Comparison of ENCODE assay signal across 18 mouse cellular contexts in genomic region chr3:146340316-146341055, GRCm38 (mm10).
A peak's percentile ranks its signal among the peaks of the same experiment; 100 is the strongest.
DNase-seq lines count a peak whose midpoint lies in the region; ATAC-seq and TF ChIP-seq lines count a peak whose summit lies in the region.
"Had no signal": no experiment of that assay in that cellular context is flagged by ENCODE, and none has a peak within 500 bp of the region (broad histone marks: within the 10 kb centered on the region; RNA-seq: fewer than 3 reads in every experiment).

No protein-coding gene starts in this region.

- no peaks in the 10 kb centered on the region for H3K9me3 ChIP-seq in hindbrain, postnatal 0 days (ENCODE audit: low read length)
- no peaks in the 10 kb centered on the region for H3K9me3 ChIP-seq in hindbrain, embryonic 14.5 days (ENCODE audit: control insufficient read depth, low read length)
- no peaks in the 10 kb centered on the region for H3K9me3 ChIP-seq in midbrain, embryonic 11.5 days (ENCODE audit: control insufficient read depth, low read length)
- H3K9me3 ChIP-seq in midbrain, embryonic 13.5 days: no peaks in the 10 kb centered on the region
- H3K9me3 ChIP-seq in embryonic facial prominence, embryonic 12.5 days: no peaks in the 10 kb centered on the region
- H3K9me3 ChIP-seq: forebrain, embryonic 13.5 days; heart, embryonic 13.5 days had no signal

- DNase-seq in hindbrain, postnatal 0 days (ENCODE audit: low spot score): no peak
- no peak for DNase-seq in hindbrain, embryonic 14.5 days (ENCODE audit: low spot score)
- peak; percentile 75 for DNase-seq in midbrain, embryonic 11.5 days (ENCODE audit: low spot score, missing footprints)
- DNase-seq in retina, postnatal 1 day: no peak
- no peak for DNase-seq in spleen, postnatal 14 days (ENCODE audit: low spot score in 2 of 2)
- DNase-seq: adrenal gland, postnatal 10 days; cerebellum, adult 11-12 months; cerebellum, postnatal 36 days; heart, postnatal 36 days; lung, adult 2 months; right cerebral cortex, postnatal 14 days had no signal

- no peaks in the 10 kb centered on the region for H3K36me3 ChIP-seq in hindbrain, postnatal 0 days (ENCODE audit: insufficient read depth, low read length)
- H3K36me3 ChIP-seq in hindbrain, embryonic 14.5 days (replicated peaks; ENCODE audit: control insufficient read depth, insufficient read depth): no peaks in the 10 kb centered on the region
- no peaks in the 10 kb centered on the region for H3K36me3 ChIP-seq in midbrain, embryonic 11.5 days (ENCODE audit: control insufficient read depth, insufficient read depth, low read length)
- H3K36me3 ChIP-seq in midbrain, embryonic 13.5 days: no peaks in the 10 kb centered on the region
- H3K36me3 ChIP-seq in embryonic facial prominence, embryonic 12.5 days: no peaks in the 10 kb centered on the region
- H3K36me3 ChIP-seq: heart, embryonic 13.5 days had no signal

- peak; percentile 33 for TF ChIP-seq CTCF in hindbrain, postnatal 0 days (IDR thresholded peaks at IDR 0.05; ENCODE audit: low read depth)

- no peak for ATAC-seq in hindbrain, postnatal 0 days
- ATAC-seq in hindbrain, embryonic 14.5 days (ENCODE audit: low FRiP score): no peak
- ATAC-seq in midbrain, embryonic 11.5 days (ENCODE audit: low FRiP score): no peak
- no peak for ATAC-seq in midbrain, embryonic 13.5 days
- ATAC-seq in embryonic facial prominence, embryonic 12.5 days (ENCODE audit: insufficient number of reproducible peaks, insufficient read depth, low FRiP score, low TSS enrichment): no peak
- ATAC-seq in megakaryocyte progenitor cell, adult 5-6 weeks (replicated peaks; ENCODE audit: poor library complexity): peak; percentile 10; the same call in 1 of the 2 replicates
- ATAC-seq: forebrain, embryonic 13.5 days; midbrain, embryonic 16.5 days had no signal

- H3K27ac ChIP-seq in hindbrain, postnatal 0 days: no peak overlapping the region
- H3K27ac ChIP-seq in hindbrain, embryonic 14.5 days: no peak overlapping the region
- no peak overlapping the region for H3K27ac ChIP-seq in midbrain, embryonic 11.5 days (ENCODE audit: low read depth, low read length)
- H3K27ac ChIP-seq in midbrain, embryonic 13.5 days: no peak overlapping the region
- H3K27ac ChIP-seq in embryonic facial prominence, embryonic 12.5 days: 0 out of 2 replicates have a peak overlapping the region, but pooled peaks have one; percentile 2
- H3K27ac ChIP-seq: forebrain, embryonic 13.5 days; heart, embryonic 13.5 days; macrophage had no signal

- WGBS in hindbrain, postnatal 0 days: 78% methylated on average over 12 of the region's 12 CpGs
- 81% methylated on average over 12 of the region's 12 CpGs for WGBS in hindbrain, embryonic 14.5 days
- 84% methylated on average over 12 of the region's 12 CpGs for WGBS in midbrain, embryonic 11.5 days
- 88% methylated on average over 12 of the region's 12 CpGs for WGBS in midbrain, embryonic 13.5 days
- 45% methylated on average over 12 of the region's 12 CpGs for WGBS in embryonic facial prominence, embryonic 12.5 days

- peaks cover 12% of the 10 kb centered on the region for H3K4me1 ChIP-seq in hindbrain, postnatal 0 days (ENCODE audit: insufficient read depth, low read length)
- H3K4me1 ChIP-seq in hindbrain, embryonic 14.5 days (replicated peaks; ENCODE audit: control insufficient read depth, insufficient read depth, low read length): peaks cover 11% of the 10 kb centered on the region
- peaks cover 3% of the 10 kb centered on the region for H3K4me1 ChIP-seq in midbrain, embryonic 11.5 days (ENCODE audit: control insufficient read depth, insufficient read depth, low read length)
- peaks cover 32% of the 10 kb centered on the region for H3K4me1 ChIP-seq in midbrain, embryonic 13.5 days (replicated peaks)
- H3K4me1 ChIP-seq in embryonic facial prominence, embryonic 12.5 days: peaks cover 26% of the 10 kb centered on the region; the same call in 1 of the 2 replicates

- H3K4me2 ChIP-seq in hindbrain, postnatal 0 days (ENCODE audit: low read depth, low read length): no peak overlapping the region
- no peak overlapping the region for H3K4me2 ChIP-seq in hindbrain, embryonic 14.5 days (replicated peaks)
- no peak overlapping the region for H3K4me2 ChIP-seq in midbrain, embryonic 11.5 days
- H3K4me2 ChIP-seq in midbrain, embryonic 13.5 days (replicated peaks): no peak overlapping the region
- no peak overlapping the region for H3K4me2 ChIP-seq in embryonic facial prominence, embryonic 12.5 days (replicated peaks)
- H3K4me2 ChIP-seq: forebrain, embryonic 13.5 days; heart, embryonic 13.5 days had no signal

- H3K9ac ChIP-seq in hindbrain, postnatal 0 days (replicated peaks; ENCODE audit: low read length): no peak overlapping the region
- H3K9ac ChIP-seq in hindbrain, embryonic 14.5 days: no peak overlapping the region
- no peak overlapping the region for H3K9ac ChIP-seq in midbrain, embryonic 11.5 days (ENCODE audit: low read length)
- no peak overlapping the region for H3K9ac ChIP-seq in midbrain, embryonic 13.5 days (replicated peaks)
- H3K9ac ChIP-seq in embryonic facial prominence, embryonic 12.5 days: no peak overlapping the region
- H3K9ac ChIP-seq: forebrain, embryonic 13.5 days; heart, embryonic 13.5 days had no signal

- no peaks in the 10 kb centered on the region for H3K27me3 ChIP-seq in hindbrain, postnatal 0 days (ENCODE audit: insufficient read depth, low read length)
- H3K27me3 ChIP-seq in hindbrain, embryonic 14.5 days (ENCODE audit: control insufficient read depth, insufficient read depth, low read length): no peaks in the 10 kb centered on the region
- H3K27me3 ChIP-seq in midbrain, embryonic 11.5 days (ENCODE audit: control insufficient read depth, insufficient read depth, low read length): no peaks in the 10 kb centered on the region
- no peaks in the 10 kb centered on the region for H3K27me3 ChIP-seq in midbrain, embryonic 13.5 days
- no peaks in the 10 kb centered on the region for H3K27me3 ChIP-seq in embryonic facial prominence, embryonic 12.5 days
- H3K27me3 ChIP-seq: forebrain, embryonic 13.5 days; heart, embryonic 13.5 days had no signal

- no peak overlapping the region for H3K4me3 ChIP-seq in hindbrain, postnatal 0 days (ENCODE audit: low read length)
- H3K4me3 ChIP-seq in hindbrain, embryonic 14.5 days (replicated peaks; ENCODE audit: low read length): no peak overlapping the region
- no peak overlapping the region for H3K4me3 ChIP-seq in midbrain, embryonic 11.5 days (ENCODE audit: low read depth, low read length)
- H3K4me3 ChIP-seq in midbrain, embryonic 13.5 days (replicated peaks): no peak overlapping the region
- H3K4me3 ChIP-seq in embryonic facial prominence, embryonic 12.5 days: no peak overlapping the region
- H3K4me3 ChIP-seq: forebrain, embryonic 13.5 days; heart, embryonic 13.5 days had no signal
